Mouse (Mus musculus) myocyte (in vitro differentiated cells): ENCODE data around the gene Pld5.

Experiments used
- CEBPB ChIP-seq: IDR thresholded peaks from 2 replicates; pipeline ENCODE4 v1.6.1; 2011; ENCODE audit warnings: mild to moderate bottlenecking, moderate library complexity; ENCODE audit not compliant: poor library complexity, insufficient read depth, severe bottlenecking
- MAX ChIP-seq: IDR thresholded peaks from one replicate; pipeline ENCODE4 v1.6.1; 2011; ENCODE audit warnings: low read depth, mild to moderate bottlenecking, control low read depth
- MYOD1 ChIP-seq, 3 experiments: IDR thresholded peaks; one replicate each; pipeline ENCODE4 v1.6.1; 2011; ENCODE audit warnings: control low read depth in 2 of 3, low read depth in 2 of 3, mild to moderate bottlenecking in 2 of 3, moderate library complexity in 1 of 3; ENCODE audit not compliant: insufficient read length in 2 of 3, control insufficient read depth in 1 of 3
- POLR2A ChIP-seq: IDR thresholded peaks from one replicate; pipeline ENCODE4 v1.6.1; 2011; ENCODE audit warnings: low read depth, mild to moderate bottlenecking, control low read depth, moderate library complexity; ENCODE audit not compliant: insufficient read length
- REST ChIP-seq: IDR thresholded peaks from one replicate; pipeline ENCODE4 v1.6.1; 2011; ENCODE audit warnings: mild to moderate bottlenecking, control low read depth, moderate library complexity; ENCODE audit not compliant: insufficient read depth, insufficient read length
- TCF12 ChIP-seq: IDR thresholded peaks from one replicate; pipeline ENCODE4 v1.6.1; 2011; ENCODE audit warnings: mild to moderate bottlenecking, control low read depth; ENCODE audit not compliant: poor library complexity, insufficient read depth, severe bottlenecking
- TCF3 ChIP-seq: IDR thresholded peaks from one replicate; pipeline ENCODE4 v1.6.1; 2011; ENCODE audit warnings: low read depth, control low read depth; ENCODE audit not compliant: insufficient read length
- USF1 ChIP-seq: IDR thresholded peaks from one replicate; pipeline ENCODE4 v1.6.1; 2011; ENCODE audit warnings: low read depth, mild to moderate bottlenecking, control low read depth, moderate library complexity

DNA sequence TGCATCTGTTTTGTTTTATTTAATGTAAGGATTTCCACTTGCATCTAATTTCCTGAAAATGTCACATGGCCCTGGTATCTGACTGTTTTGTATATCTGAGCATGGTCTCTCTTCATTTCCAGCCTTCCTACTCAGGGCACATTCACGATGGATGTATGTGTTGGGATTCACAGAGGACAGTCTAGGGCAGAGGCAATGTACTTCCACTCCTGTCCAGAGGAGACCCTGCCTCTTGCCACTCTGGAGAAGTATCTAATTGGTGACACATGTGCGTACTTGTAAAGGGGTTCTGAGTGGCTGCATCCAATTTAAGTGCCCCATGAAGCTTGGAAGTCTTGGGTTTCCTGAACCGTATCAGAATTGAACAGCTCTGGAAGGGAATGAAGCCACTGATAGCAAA is 324.7 kb downstream of the Pld5 start:
- TF ChIP-seq TCF12 (no peak), REST (no peak), POLR2A (no peak), MAX (no peak), CEBPB (no peak), TCF3 (no peak), USF1 (no peak), MYOD1 (IDR thresholded peaks at IDR 0.05; ENCODE audit: control insufficient read depth in 1 of 3, insufficient read length in 2 of 3, low read depth in 2 of 3) (no peak)
